8 mouse cellular contexts compared by ENCODE assay signal in the genomic region with DNA sequence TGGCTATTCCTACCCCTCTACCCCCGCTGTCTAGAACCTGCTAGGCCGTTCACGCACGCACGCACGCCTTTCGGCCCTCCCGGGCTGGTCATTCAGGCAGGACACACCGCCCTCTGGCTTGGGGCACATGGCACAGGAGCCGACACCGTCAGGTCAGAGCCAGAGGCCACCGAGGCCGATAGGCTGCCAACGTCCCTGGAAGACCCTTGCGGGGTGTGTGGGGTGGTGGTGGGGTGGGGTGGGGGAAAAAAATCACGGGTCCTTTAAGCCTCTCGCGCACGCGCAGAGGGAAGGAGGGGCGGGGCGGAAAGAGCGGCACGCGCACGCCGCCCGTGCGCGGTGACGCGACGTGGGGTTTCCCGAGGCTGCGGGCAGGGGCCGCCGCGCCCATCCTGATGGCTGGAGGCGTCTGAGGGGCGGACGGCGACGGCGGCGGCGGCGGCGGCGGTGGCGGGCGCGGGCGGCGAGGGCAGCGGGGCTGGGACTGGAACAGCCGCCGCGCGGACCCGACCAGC. TPM values are rescaled to one million over a fixed set of nuclear protein-coding genes. Genes with fewer than 3 reads are reported as not detected.
A peak's percentile ranks its signal among the peaks of the same experiment; 100 is the strongest.
DNase-seq lines count a peak whose midpoint lies in the region; ATAC-seq lines count a peak whose summit lies in the region.

TSS of gene Gnb1 (plus strand) at position 372 of the 515 bp plus-strand sequence.

- H3K27me3 ChIP-seq in hindbrain, embryonic 11.5 days (ENCODE audit: control insufficient read depth, insufficient read depth, low read length): no peaks in the 10 kb centered on the region

- H3K27ac ChIP-seq in hindbrain, embryonic 11.5 days (ENCODE audit: low read depth, low read length): peak within 1 kb of the TSS; percentile 91

- H3K36me3 ChIP-seq in hindbrain, embryonic 11.5 days (ENCODE audit: control insufficient read depth, insufficient read depth, low read length): no peaks in the 10 kb centered on the region

- H3K4me1 ChIP-seq in hindbrain, embryonic 11.5 days (replicated peaks; ENCODE audit: control insufficient read depth, insufficient read depth, low read length): peaks cover 8% of the 10 kb centered on the region

- DNase-seq in MN1 (ENCODE audit: low spot score): peak; percentile 94
- peak; percentile 92 for DNase-seq in cerebellum, adult 9-10 months
- peak; percentile 61 to 95 for DNase-seq in frontal cortex, adult 2 months (ENCODE audit: extremely low spot score in 1 of 2, low spot score in 1 of 2)
- peak; percentile 96 for DNase-seq in hindbrain, embryonic 11.5 days (ENCODE audit: low spot score)
- peak; percentile 97 to 98 for DNase-seq in layer of hippocampus, postnatal 10 days (ENCODE audit: low spot score in 2 of 2)
- DNase-seq in lung, postnatal 10 days: peak; percentile 96
- peak; percentile 96 for DNase-seq in ovary, postnatal 36 days (ENCODE audit: low spot score)
- peak; percentile 95 for DNase-seq in thymus, postnatal 25 days

- peak within 1 kb of the TSS; percentile 100 for H3K9ac ChIP-seq in hindbrain, embryonic 11.5 days (ENCODE audit: low read depth, low read length)

- peak; percentile 87 for ATAC-seq in hindbrain, embryonic 11.5 days (ENCODE audit: low FRiP score)

- no peaks in the 10 kb centered on the region for H3K9me3 ChIP-seq in hindbrain, embryonic 11.5 days (ENCODE audit: control insufficient read depth, low read length)

- peak within 1 kb of the TSS; percentile 69 for H3K4me2 ChIP-seq in hindbrain, embryonic 11.5 days (replicated peaks; ENCODE audit: low read depth, low read length)

- peak within 1 kb of the TSS; percentile 100 for H3K4me3 ChIP-seq in hindbrain, embryonic 11.5 days (ENCODE audit: low read depth, low read length)

- 0% methylated on average over 29 of the region's 60 CpGs for WGBS in hindbrain, embryonic 11.5 days

RNA-seq across cellular contexts. Expression of gene Gnb1, which starts in this region (rescaled TPM):
- polyA plus RNA-seq in frontal cortex, adult 2 months (2012; rRNA removed): 693 and 705 TPM in 2 replicates
- polyA plus RNA-seq in hindbrain, embryonic 11.5 days (2014; fragmentation: Nextera tagmentation; extraction: Ambion mirVana): 826 and 832 TPM in 2 replicates
- total RNA-seq in layer of hippocampus, postnatal 10 days (2021): 1,000 to 10,000 TPM; 1,004 to 1,032 TPM

Comparison
In these comparisons a context has a peak if more than half of its experiments do, and no peak if none do; other contexts are left out.
1. Peak in every context shown above with its lines: DNase-seq, ATAC-seq, H3K4me3 ChIP-seq and H3K27ac ChIP-seq.